16 mouse cellular contexts compared by ENCODE assay signal in the genomic region with DNA sequence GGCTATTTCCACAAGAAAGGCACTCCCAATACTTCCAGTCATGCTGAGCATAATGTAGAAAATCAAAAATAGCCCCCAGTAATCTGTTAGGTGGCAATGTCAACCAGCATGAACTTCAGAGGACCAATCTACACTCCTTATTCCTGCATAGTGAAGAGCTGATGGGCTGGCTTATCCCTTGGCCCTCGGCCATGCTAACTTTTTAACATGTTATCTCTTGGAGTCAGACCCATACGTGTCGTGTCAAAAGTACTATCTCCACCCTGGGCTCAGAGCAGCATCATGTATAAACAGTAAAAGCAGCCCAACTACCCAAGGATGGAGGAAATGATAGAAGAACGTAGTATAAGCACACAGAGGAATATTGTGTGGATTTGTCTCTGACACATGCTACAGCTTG. TPM values are rescaled to one million over a fixed set of nuclear protein-coding genes. Genes with fewer than 3 reads are reported as not detected.
DNase-seq lines count a peak whose midpoint lies in the region; ATAC-seq and TF ChIP-seq lines count a peak whose summit lies in the region.
"Had no signal": no experiment of that assay in that cellular context is flagged by ENCODE, and none has a peak within 500 bp of the region (broad histone marks: within the 10 kb centered on the region; RNA-seq: fewer than 3 reads in every experiment).

No protein-coding gene starts in this region.

- peaks cover 16% of the 10 kb centered on the region for H3K27me3 ChIP-seq in hindbrain, embryonic 10.5 days (ENCODE audit: insufficient read depth, poor library complexity, severe bottlenecking)
- H3K27me3 ChIP-seq in hindbrain, embryonic 16.5 days (replicated peaks; ENCODE audit: control insufficient read depth, insufficient read depth, low read length) = no peaks in the 10 kb centered on the region
- H3K27me3 ChIP-seq in liver, embryonic 12.5 days (replicated peaks) = peaks cover 20% of the 10 kb centered on the region

- H3K4me2 ChIP-seq in hindbrain, embryonic 16.5 days (ENCODE audit: low read length) = no peak overlapping the region
- H3K4me2 ChIP-seq in liver, embryonic 12.5 days = peak overlapping the region; percentile 97
- H3K4me2 ChIP-seq: limb, embryonic 13.5 days; midbrain, embryonic 13.5 days had no signal

- no peak overlapping the region for H3K9ac ChIP-seq in hindbrain, embryonic 16.5 days (ENCODE audit: low read depth, low read length)
- peak overlapping the region; percentile 67 for H3K9ac ChIP-seq in liver, embryonic 12.5 days
- H3K9ac ChIP-seq: limb, embryonic 13.5 days; midbrain, embryonic 13.5 days had no signal

- WGBS in hindbrain, embryonic 10.5 days = 92% methylated on average over 4 of the region's 4 CpGs
- WGBS in hindbrain, embryonic 16.5 days = 87% methylated on average over 4 of the region's 4 CpGs
- 15% methylated on average over 4 of the region's 4 CpGs for WGBS in liver, embryonic 12.5 days (ENCODE audit: insufficient replicate concordance)

- H3K36me3 ChIP-seq in hindbrain, embryonic 10.5 days = no peaks in the 10 kb centered on the region
- H3K36me3 ChIP-seq in hindbrain, embryonic 16.5 days (ENCODE audit: control insufficient read depth, insufficient read depth, low read length) = no peaks in the 10 kb centered on the region
- peaks cover 73% of the 10 kb centered on the region for H3K36me3 ChIP-seq in liver, embryonic 12.5 days
- H3K36me3 ChIP-seq: embryonic facial prominence, embryonic 10.5 days; forebrain, embryonic 10.5 days; midbrain, embryonic 13.5 days had no signal

- no peak for ATAC-seq in hindbrain, embryonic 16.5 days
- ATAC-seq in liver, embryonic 12.5 days = peak; percentile 98
- ATAC-seq: midbrain, embryonic 13.5 days had no signal

- no peak overlapping the region for H3K4me3 ChIP-seq in hindbrain, embryonic 10.5 days
- H3K4me3 ChIP-seq in hindbrain, embryonic 16.5 days (ENCODE audit: low read length) = no peak overlapping the region
- H3K4me3 ChIP-seq in liver, embryonic 12.5 days = peak overlapping the region; percentile 38
- H3K4me3 ChIP-seq in gastrocnemius, adult 2 months = no peak overlapping the region
- H3K4me3 ChIP-seq: embryonic facial prominence, embryonic 10.5 days; forebrain, embryonic 10.5 days; limb, embryonic 13.5 days; midbrain, embryonic 13.5 days had no signal

- no peak for DNase-seq in hindbrain, embryonic 10.5 days (ENCODE audit: low spot score)
- peak; percentile 84 for DNase-seq in c-Kit-positive CD71-positive TER-119-positive erythroid progenitor cells, embryonic 14.5 days (ENCODE audit: low spot score)
- DNase-seq in spleen, postnatal 36 days (ENCODE audit: low spot score in 2 of 2) = peak; percentile 48 to 79
- DNase-seq in gastrocnemius, adult 2 months = no peak
- no peak for DNase-seq in adrenal gland, adult (ENCODE audit: inconsistent age in 2 of 2, low spot score in 1 of 2)
- no peak for DNase-seq in thymus, postnatal 36 days
- DNase-seq: B cell, adult 2 months; heart, adult 18-20 months; kidney, adult 2 months; lung, postnatal 14 days had no signal

- 0 out of 2 replicates have a peak overlapping the region, but pooled peaks have one; percentile 23 for H3K27ac ChIP-seq in hindbrain, embryonic 10.5 days
- H3K27ac ChIP-seq in hindbrain, embryonic 16.5 days (ENCODE audit: low read depth, low read length) = no peak overlapping the region
- peak overlapping the region; percentile 95 for H3K27ac ChIP-seq in liver, embryonic 12.5 days
- no peak overlapping the region for H3K27ac ChIP-seq in gastrocnemius, adult 2 months
- H3K27ac ChIP-seq: embryonic facial prominence, embryonic 10.5 days; forebrain, embryonic 10.5 days; limb, embryonic 13.5 days; midbrain, embryonic 13.5 days had no signal

- H3K4me1 ChIP-seq in hindbrain, embryonic 10.5 days (replicated peaks) = peaks cover 10% of the 10 kb centered on the region
- H3K4me1 ChIP-seq in hindbrain, embryonic 16.5 days (ENCODE audit: control insufficient read depth, insufficient read depth, low read depth, low read length) = no peaks in the 10 kb centered on the region
- H3K4me1 ChIP-seq in liver, embryonic 12.5 days = peaks cover 99% of the 10 kb centered on the region

- TF ChIP-seq CTCF in gastrocnemius, adult 2 months (IDR thresholded peaks at IDR 0.05) = no peak

- H3K9me3 ChIP-seq in hindbrain, embryonic 10.5 days = no peaks in the 10 kb centered on the region
- H3K9me3 ChIP-seq in hindbrain, embryonic 16.5 days (ENCODE audit: control insufficient read depth, low read length) = no peaks in the 10 kb centered on the region
- H3K9me3 ChIP-seq in liver, embryonic 12.5 days (replicated peaks) = no peaks in the 10 kb centered on the region
- H3K9me3 ChIP-seq: embryonic facial prominence, embryonic 10.5 days; forebrain, embryonic 10.5 days; limb, embryonic 13.5 days; midbrain, embryonic 13.5 days had no signal

- intact Hi-C loops in gastrocnemius, adult 2 months (cut with DNase I) = no loop called here

RNA-seq across cellular contexts. Expression of a gene that starts 9.1 kb away (rescaled TPM):
- polyA plus RNA-seq in hindbrain, embryonic 10.5 days (2016; fragmentation: Nextera tagmentation; extraction: Ambion mirVana) = 3.8 and 5.8 TPM in 2 replicates
- polyA plus RNA-seq in hindbrain, embryonic 16.5 days (2015; fragmentation: Nextera tagmentation; extraction: Ambion mirVana) = 5.7 and 7.7 TPM in 2 replicates
- polyA plus RNA-seq in liver, embryonic 12.5 days (2016; fragmentation: Nextera tagmentation; extraction: Ambion mirVana) = 26.5 and 31.5 TPM in 2 replicates
- total RNA-seq in gastrocnemius, adult 2 months (2021) = under 1 TPM; 0.14 to 0.15 TPM

Comparison
In these comparisons a context has a peak if more than half of its experiments do, and no peak if none do; other contexts are left out.
1. H3K27ac ChIP-seq: peak in hindbrain, embryonic 10.5 days (single experiment) and liver, embryonic 12.5 days (single experiment); none in hindbrain, embryonic 16.5 days (single experiment) and gastrocnemius, adult 2 months (single experiment).
2. DNase-seq: peak in c-Kit-positive CD71-positive TER-119-positive erythroid progenitor cells, embryonic 14.5 days (single experiment) and spleen, postnatal 36 days (2 of 2); none in hindbrain, embryonic 10.5 days (single experiment), gastrocnemius, adult 2 months (single experiment), adrenal gland, adult (0 of 2) and thymus, postnatal 36 days (0 of 2).